20 mouse cellular contexts compared by ENCODE assay signal in genomic region chr6:113990044-113990443, GRCm38 (mm10). TPM values are rescaled to one million over a fixed set of nuclear protein-coding genes. Genes with fewer than 3 reads are reported as not detected.
DNase-seq lines count a peak whose midpoint lies in the region; ATAC-seq and TF ChIP-seq lines count a peak whose summit lies in the region.
"Had no signal": no experiment of that assay in that cellular context is flagged by ENCODE, and none has a peak within 500 bp of the region (broad histone marks: within the 10 kb centered on the region; RNA-seq: fewer than 3 reads in every experiment).

No protein-coding gene starts in this region.

- H3K36me3 ChIP-seq in hindbrain, postnatal 0 days (ENCODE audit: insufficient read depth, low read length) = no peaks in the 10 kb centered on the region
- H3K36me3 ChIP-seq in hindbrain, embryonic 11.5 days (ENCODE audit: control insufficient read depth, insufficient read depth, low read length) = no peaks in the 10 kb centered on the region
- H3K36me3 ChIP-seq in liver, postnatal 0 days (replicated peaks; ENCODE audit: insufficient read depth, low read length) = no peaks in the 10 kb centered on the region
- no peaks in the 10 kb centered on the region for H3K36me3 ChIP-seq in liver, embryonic 11.5 days (ENCODE audit: control insufficient read depth, insufficient read depth, low read length)
- H3K36me3 ChIP-seq in ES-E14 (ENCODE audit: control insufficient read depth, insufficient read depth, low read length, poor library complexity, severe bottlenecking) = no peaks in the 10 kb centered on the region
- H3K36me3 ChIP-seq in small intestine, adult 2 months (ENCODE audit: control insufficient read depth, insufficient read depth, low read length) = no peaks in the 10 kb centered on the region
- H3K36me3 ChIP-seq: forebrain, embryonic 10.5 days; heart, embryonic 15.5 days; limb, embryonic 15.5 days; midbrain, embryonic 10.5 days had no signal

- TF ChIP-seq CTCF in hindbrain, postnatal 0 days (IDR thresholded peaks at IDR 0.05; ENCODE audit: low read depth) = peak; percentile 46; the same call in 1 of the 2 replicates
- peak; percentile 35; the same call in 1 of the 2 replicates for TF ChIP-seq CTCF in liver, postnatal 0 days (IDR thresholded peaks at IDR 0.05; ENCODE audit: low read depth)
- peak; percentile 42; the same call in 1 of the 2 replicates for TF ChIP-seq CTCF in small intestine, adult 2 months (IDR thresholded peaks at IDR 0.05; ENCODE audit: extremely low read depth, insufficient read length, insufficient replicate concordance, low read depth, low read length)

- no peak for TF ChIP-seq EP300 in liver, postnatal 0 days (IDR thresholded peaks at IDR 0.05; ENCODE audit: low read depth)

- H3K27ac ChIP-seq in hindbrain, postnatal 0 days = no peak overlapping the region
- no peak overlapping the region for H3K27ac ChIP-seq in hindbrain, embryonic 11.5 days (ENCODE audit: low read depth, low read length)
- no peak overlapping the region for H3K27ac ChIP-seq in liver, postnatal 0 days (ENCODE audit: low read depth)
- H3K27ac ChIP-seq in liver, embryonic 11.5 days (ENCODE audit: low read depth, low read length) = no peak overlapping the region
- H3K27ac ChIP-seq in ES-E14 (ENCODE audit: insufficient read depth, low read depth, low read length, poor library complexity, severe bottlenecking) = no peak overlapping the region
- no peak overlapping the region for H3K27ac ChIP-seq in small intestine, adult 2 months (ENCODE audit: insufficient read depth, low read depth, low read length)
- H3K27ac ChIP-seq: forebrain, embryonic 10.5 days; heart, embryonic 15.5 days; hindbrain, embryonic 14.5 days; limb, embryonic 15.5 days; midbrain, embryonic 10.5 days had no signal

- H3K27me3 ChIP-seq in hindbrain, postnatal 0 days (ENCODE audit: insufficient read depth, low read length) = no peaks in the 10 kb centered on the region
- no peaks in the 10 kb centered on the region for H3K27me3 ChIP-seq in hindbrain, embryonic 11.5 days (ENCODE audit: control insufficient read depth, insufficient read depth, low read length)
- peaks cover 3% of the 10 kb centered on the region; the same call in 1 of the 2 replicates for H3K27me3 ChIP-seq in liver, postnatal 0 days (ENCODE audit: insufficient read depth, low read length)
- H3K27me3 ChIP-seq in liver, embryonic 11.5 days (replicated peaks; ENCODE audit: control insufficient read depth, insufficient read depth, low read length) = no peaks in the 10 kb centered on the region
- no peaks in the 10 kb centered on the region for H3K27me3 ChIP-seq in small intestine, adult 2 months (ENCODE audit: control insufficient read depth, insufficient read depth, low read length)
- H3K27me3 ChIP-seq: heart, embryonic 15.5 days; limb, embryonic 15.5 days had no signal

- WGBS in hindbrain, postnatal 0 days = 17% methylated on average over 1 of the region's 1 CpGs
- 15% methylated on average over 1 of the region's 1 CpGs for WGBS in hindbrain, embryonic 11.5 days
- 11% methylated on average over 1 of the region's 1 CpGs for WGBS in liver, postnatal 0 days (ENCODE audit: insufficient replicate concordance)
- 5% methylated on average over 1 of the region's 1 CpGs for WGBS in liver, embryonic 11.5 days
- WGBS in small intestine, adult 2 months = 18% methylated on average over 1 of the region's 1 CpGs

- no peak overlapping the region for H3K4me3 ChIP-seq in hindbrain, postnatal 0 days (ENCODE audit: low read length)
- no peak overlapping the region for H3K4me3 ChIP-seq in hindbrain, embryonic 11.5 days (ENCODE audit: low read depth, low read length)
- no peak overlapping the region for H3K4me3 ChIP-seq in liver, postnatal 0 days (ENCODE audit: low read depth, low read length)
- no peak overlapping the region for H3K4me3 ChIP-seq in liver, embryonic 11.5 days (ENCODE audit: low read depth, low read length)
- no peak overlapping the region for H3K4me3 ChIP-seq in ES-E14 (ENCODE audit: insufficient read depth in 1 of 2, low read depth in 1 of 2, low read length in 2 of 2, poor library complexity in 1 of 2, severe bottlenecking in 1 of 2)
- no peak overlapping the region for H3K4me3 ChIP-seq in small intestine, adult 2 months (ENCODE audit: low read depth, low read length)
- H3K4me3 ChIP-seq: forebrain, embryonic 10.5 days; heart, embryonic 15.5 days; limb, embryonic 15.5 days; midbrain, embryonic 10.5 days; myocyte had no signal

- no peak overlapping the region for H3K9ac ChIP-seq in hindbrain, postnatal 0 days (replicated peaks; ENCODE audit: low read length)
- H3K9ac ChIP-seq in hindbrain, embryonic 11.5 days (ENCODE audit: low read depth, low read length) = no peak overlapping the region
- H3K9ac ChIP-seq in liver, postnatal 0 days (replicated peaks) = no peak overlapping the region
- no peak overlapping the region for H3K9ac ChIP-seq in liver, embryonic 11.5 days (ENCODE audit: low read depth, low read length)
- H3K9ac ChIP-seq in ES-E14 (ENCODE audit: insufficient read depth, low read depth, low read length, poor library complexity, severe bottlenecking) = no peak overlapping the region
- H3K9ac ChIP-seq: heart, embryonic 15.5 days; hindbrain, embryonic 14.5 days; limb, embryonic 15.5 days had no signal

- peaks cover 10% of the 10 kb centered on the region for H3K4me1 ChIP-seq in hindbrain, postnatal 0 days (ENCODE audit: insufficient read depth, low read length)
- no peaks in the 10 kb centered on the region for H3K4me1 ChIP-seq in hindbrain, embryonic 11.5 days (replicated peaks; ENCODE audit: control insufficient read depth, insufficient read depth, low read length)
- no peaks in the 10 kb centered on the region for H3K4me1 ChIP-seq in liver, postnatal 0 days (ENCODE audit: insufficient read depth)
- H3K4me1 ChIP-seq in liver, embryonic 11.5 days (replicated peaks; ENCODE audit: control insufficient read depth, insufficient read depth, low read length) = no peaks in the 10 kb centered on the region
- H3K4me1 ChIP-seq in ES-E14 (ENCODE audit: control insufficient read depth in 2 of 2, insufficient read depth in 2 of 2, low read length in 2 of 2, poor library complexity in 1 of 2) = no peaks in the 10 kb centered on the region
- H3K4me1 ChIP-seq in small intestine, adult 2 months (ENCODE audit: control insufficient read depth, insufficient read depth, insufficient read length, low read length) = no peaks in the 10 kb centered on the region
- H3K4me1 ChIP-seq: heart, embryonic 15.5 days; limb, embryonic 15.5 days had no signal

- no peak for ATAC-seq in hindbrain, postnatal 0 days
- ATAC-seq in hindbrain, embryonic 11.5 days (ENCODE audit: low FRiP score) = no peak
- ATAC-seq in liver, postnatal 0 days = no peak
- no peak for ATAC-seq in liver, embryonic 11.5 days (replicated peaks; ENCODE audit: low FRiP score)

- H3K9me3 ChIP-seq in hindbrain, postnatal 0 days (ENCODE audit: low read length) = no peaks in the 10 kb centered on the region
- no peaks in the 10 kb centered on the region for H3K9me3 ChIP-seq in hindbrain, embryonic 11.5 days (ENCODE audit: control insufficient read depth, low read length)
- H3K9me3 ChIP-seq in liver, postnatal 0 days (ENCODE audit: low read length) = no peaks in the 10 kb centered on the region
- H3K9me3 ChIP-seq in liver, embryonic 11.5 days (ENCODE audit: control insufficient read depth, low read length) = no peaks in the 10 kb centered on the region
- H3K9me3 ChIP-seq in ES-E14 (ENCODE audit: control insufficient read depth, insufficient read depth, low read depth, low read length) = no peaks in the 10 kb centered on the region
- H3K9me3 ChIP-seq: forebrain, embryonic 10.5 days; heart, embryonic 15.5 days; limb, embryonic 15.5 days; midbrain, embryonic 10.5 days had no signal

- in situ Hi-C loops in ES-E14 (cut with MboI; ENCODE audit: low sequenced_read_pairs in 2 of 2, unreplicated experiment in 2 of 2) = no loop called here

- no peak for TF ChIP-seq POLR2A in small intestine, adult 2 months (IDR thresholded peaks at IDR 0.05; ENCODE audit: low read depth, low read length)

- DNase-seq in hindbrain, postnatal 0 days (ENCODE audit: low spot score) = no peak
- DNase-seq in hindbrain, embryonic 11.5 days (ENCODE audit: low spot score) = no peak
- DNase-seq in liver, postnatal 0 days = no peak
- DNase-seq in liver, embryonic 11.5 days (ENCODE audit: low spot score) = no peak
- DNase-seq in ES-E14 (ENCODE audit: low read depth, low spot score) = peak; percentile 9
- DNase-seq in frontal cortex, postnatal 25 days (ENCODE audit: low spot score in 2 of 2) = no peak
- no peak for DNase-seq in retina, postnatal 1 day
- DNase-seq: cerebellum, adult 11-12 months; heart, adult 11 months; kidney, adult 9 months; thymus, adult 18-20 months had no signal

- H3K4me2 ChIP-seq in hindbrain, postnatal 0 days (ENCODE audit: low read depth, low read length) = no peak overlapping the region
- no peak overlapping the region for H3K4me2 ChIP-seq in hindbrain, embryonic 11.5 days (replicated peaks; ENCODE audit: low read depth, low read length)
- no peak overlapping the region for H3K4me2 ChIP-seq in liver, postnatal 0 days (ENCODE audit: low read depth, low read length)
- H3K4me2 ChIP-seq in liver, embryonic 11.5 days = no peak overlapping the region
- H3K4me2 ChIP-seq: heart, embryonic 15.5 days; hindbrain, embryonic 14.5 days; limb, embryonic 15.5 days had no signal

TF ChIP-seq in ES-E14, 5 proteins besides CTCF, POLR2A, EP300 and RAD21:
- TF ChIP-seq ZC3H11A (IDR thresholded peaks at IDR 0.05; ENCODE audit: borderline replicate concordance, low read depth, low read length) (no peak), ZNF384 (IDR thresholded peaks at IDR 0.05; ENCODE audit: low read depth, low read length) (0 out of 2 replicates have a peak, but pooled peaks have one; percentile 13)

RNA-seq across cellular contexts. Expression of gene Atp2b2, which starts 52.4 kb away (rescaled TPM):
- 119 and 127 TPM in 2 replicates for total RNA-seq in hindbrain, postnatal 0 days (2014; rRNA removed)
- polyA plus RNA-seq in hindbrain, postnatal 0 days (2015; fragmentation: Nextera tagmentation; extraction: Ambion mirVana) = 57.9 and 58.8 TPM in 2 replicates
- 4.2 and 5.2 TPM in 2 replicates for polyA plus RNA-seq in hindbrain, embryonic 11.5 days (2014; fragmentation: Nextera tagmentation; extraction: Ambion mirVana)
- 0.20 and 0.41 TPM in 2 replicates for polyA plus RNA-seq in liver, postnatal 0 days (2015; fragmentation: Nextera tagmentation; extraction: Ambion mirVana)
- polyA plus RNA-seq in liver, embryonic 11.5 days (2014; fragmentation: Nextera tagmentation; extraction: Ambion mirVana) = 0.58 and 0.62 TPM in 2 replicates
- 0.67 and 1.3 TPM in 2 replicates for total RNA-seq in ES-E14 (2012; rRNA removed)
- polyA plus RNA-seq in small intestine, adult 2 months (2012; rRNA removed) = 0.20 and 0.42 TPM in 2 replicates
- total RNA-seq: neutrophil, adult 5-6 weeks had no signal
- polyA plus RNA-seq: C2C12, myocyte had no signal
